Mouse (Mus musculus) midbrain, postnatal 0 days (tissue): ENCODE data around the gene Rbm19. TPM values are rescaled to one million over a fixed set of nuclear protein-coding genes. Genes with fewer than 3 reads are reported as not detected.

ENCODE experiments used
- ATAC-seq: fragments of 200-750 bp; cut with Nextera tagmentation; 2 replicates; pipeline ENCODE4 v1.8.0; 2017; ENCODE audit warnings: moderate number of reproducible peaks, mild to moderate bottlenecking, moderate TSS enrichment, moderate library complexity; ENCODE audit not compliant: low FRiP score
- DNase-seq: peaks from one replicate; pipeline ENCODE4 v3.0.0-alpha.2; 2015; ENCODE audit warnings: low spot score
- H3K27ac ChIP-seq: fragments of 300-500 bp; sonication (generic); 2 replicates; pipeline ENCODE4 v1.5.1; 2014; ENCODE audit warnings: low read depth, mild to moderate bottlenecking, low read length, mixed read lengths
- H3K27me3 ChIP-seq: fragments of 300-500 bp; sonication (generic); 2 replicates; pipeline ENCODE4 v1.6.1; 2014; ENCODE audit warnings: low read length, control low read depth, mixed read lengths; ENCODE audit not compliant: insufficient read depth
- H3K36me3 ChIP-seq: fragments of 300-500 bp; sonication (generic); 2 replicates; pipeline ENCODE4 v1.6.1; 2014; ENCODE audit warnings: low read length, control low read depth, mixed read lengths; ENCODE audit not compliant: insufficient read depth
- H3K4me1 ChIP-seq: fragments of 300-500 bp; sonication (generic); 2 replicates; pipeline ENCODE4 v1.6.1; 2014; ENCODE audit warnings: mild to moderate bottlenecking, control low read depth, antibody characterized with exemption, low read length, mixed read lengths; ENCODE audit not compliant: insufficient read depth
- H3K4me2 ChIP-seq: fragments of 300-500 bp; sonication (generic); 2 replicates; pipeline ENCODE4 v1.6.1; 2014; ENCODE audit warnings: low read depth, mild to moderate bottlenecking, low read length, mixed read lengths; ENCODE audit not compliant: poor library complexity, severe bottlenecking
- H3K4me3 ChIP-seq: fragments of 300-500 bp; sonication (generic); 2 replicates; pipeline ENCODE4 v1.5.1; 2014; ENCODE audit warnings: low read depth, mild to moderate bottlenecking, low read length, moderate library complexity
- H3K9ac ChIP-seq: fragments of 300-500 bp; sonication (generic); replicated peaks from 2 replicates; pipeline ENCODE4 v1.6.1; 2014; ENCODE audit warnings: mild to moderate bottlenecking, low read length, moderate library complexity, mixed read lengths; ENCODE audit not compliant: poor library complexity, severe bottlenecking
- H3K9me3 ChIP-seq: fragments of 300-500 bp; sonication (generic); 2 replicates; pipeline ENCODE4 v1.6.1; 2016; ENCODE audit warnings: low read length, control low read depth
- CTCF ChIP-seq: IDR thresholded peaks from 2 replicates; pipeline ENCODE4 v1.5.1; 2016; ENCODE audit warnings: antibody characterized with exemption, mild to moderate bottlenecking
- WGBS: fragments of 180-500 bp; shearing (Covaris S2); extraction: QIAGEN DNeasy Blood & Tissue Kit; methylation state at CpG from one replicate; pipeline ENCODE4 v1.1.7; 2014; 5-methylcytosine and 5-hydroxymethylcytosine counted together
- polyA plus RNA-seq: library from polyadenylated mRNA; unstranded; fragments of >200 nt; fragmentation: Nextera tagmentation; extraction: Ambion mirVana; gene quantifications from 2 replicates; pipeline ENCODE4 v1.2.1, GENCODE M21; 2015
- total RNA-seq: library from RNA; depleted of rRNA; stranded (reverse); fragments of >200 nt; gene quantifications from 2 replicates; pipeline ENCODE4 v1.2.3, GENCODE M21; 2014

The Rbm19 gene
- total and polyA plus RNA-seq, 2 experiments from 2014 or later, result 17.5 to 34.7 TPM

DNA sequence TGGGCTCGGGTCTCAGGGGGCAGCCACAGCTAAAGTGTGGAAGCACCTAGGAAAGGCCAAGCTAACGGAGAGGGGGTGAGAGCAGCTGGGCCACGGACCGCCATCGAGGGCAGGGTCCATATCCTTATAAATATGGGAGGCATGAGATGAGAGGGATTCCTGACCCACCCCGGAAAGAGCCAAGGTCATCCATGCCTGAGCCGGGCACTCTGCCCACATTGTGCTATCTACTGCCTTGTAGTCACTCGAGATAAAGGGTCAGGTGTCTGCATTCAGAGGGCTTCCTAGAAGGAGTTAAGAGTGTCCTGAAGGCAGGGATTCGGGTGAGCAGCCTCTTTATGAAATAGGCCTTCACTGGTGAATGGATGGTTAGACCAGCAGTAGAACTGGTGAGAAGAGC is 80.6 kb downstream of the Rbm19 start:
- no peak for TF ChIP-seq CTCF
- Histone ChIP-seq H3K4me3 (no peak overlapping the region), H3K9ac (no peak overlapping the region), H3K27me3 (no peaks in the 10 kb centered on the region), H3K36me3 (peaks cover 6% of the 10 kb centered on the region), H3K27ac (no peak overlapping the region), H3K4me2 (no peak overlapping the region), H3K4me1 (peaks cover 20% of the 10 kb centered on the region), H3K9me3 (no peaks in the 10 kb centered on the region)
- no peak for ATAC-seq
- no peak for DNase-seq
- 84% methylated on average over 9 of the region's 9 CpGs for WGBS

DNA sequence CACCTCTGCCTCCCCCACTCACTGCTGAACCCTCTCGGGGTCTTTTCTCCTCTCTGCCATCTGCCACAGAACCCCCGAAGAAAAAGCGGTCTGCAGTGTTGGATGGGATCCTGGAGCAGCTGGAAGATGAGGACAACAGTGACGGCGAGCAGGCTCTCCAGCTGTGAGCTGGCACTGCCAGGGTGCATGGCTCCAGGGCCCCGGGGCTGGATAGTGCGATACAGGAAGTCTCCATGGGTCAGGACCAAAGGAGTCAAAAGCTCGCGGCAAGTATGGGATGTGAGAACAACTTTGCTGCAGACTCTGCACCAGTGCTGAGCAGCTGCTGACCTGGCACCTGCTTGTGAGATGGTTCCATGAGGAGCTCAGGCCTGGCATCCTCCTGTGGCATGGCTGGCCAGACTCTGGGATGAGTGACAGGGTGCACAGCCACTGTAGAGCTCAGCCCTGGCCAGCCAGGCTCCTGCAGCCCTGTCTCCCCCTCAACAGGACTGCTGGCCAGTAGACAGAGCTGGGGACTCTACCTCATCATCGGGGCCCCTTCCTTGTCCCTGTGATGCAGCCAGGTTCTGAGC is 81.6 kb downstream of the Rbm19 start:
- H3K27me3 ChIP-seq, result no peaks in the 10 kb centered on the region
- peaks cover 20% of the 10 kb centered on the region for H3K4me1 ChIP-seq
- 79% methylated on average over 10 of the region's 10 CpGs for WGBS
- DNase-seq, result peak; percentile 55
- no peak overlapping the region for H3K9ac ChIP-seq
- no peak overlapping the region for H3K4me3 ChIP-seq
- H3K27ac ChIP-seq, result no peak overlapping the region
- no peaks in the 10 kb centered on the region for H3K9me3 ChIP-seq
- H3K36me3 ChIP-seq, result peaks cover 6% of the 10 kb centered on the region
- no peak for TF ChIP-seq CTCF
- no peak overlapping the region for H3K4me2 ChIP-seq
- ATAC-seq, result no peak

GRCm38 (mm10) chr5:120199865-120200264 is 83.6 kb downstream of the Rbm19 start:
- no peaks in the 10 kb centered on the region for H3K9me3 ChIP-seq
- H3K36me3 ChIP-seq, result peaks cover 6% of the 10 kb centered on the region
- no peak overlapping the region for H3K4me3 ChIP-seq
- 94% methylated on average over 7 of the region's 7 CpGs for WGBS
- no peak for DNase-seq
- no peak for TF ChIP-seq CTCF
- H3K27ac ChIP-seq, result peak overlapping the region; percentile 51; the same call in 1 of the 2 replicates
- peaks cover 9% of the 10 kb centered on the region; the same call in 1 of the 2 replicates for H3K4me1 ChIP-seq
- H3K27me3 ChIP-seq, result no peaks in the 10 kb centered on the region
- no peak for ATAC-seq
- no peak overlapping the region for H3K4me2 ChIP-seq
- no peak overlapping the region for H3K9ac ChIP-seq

DNA sequence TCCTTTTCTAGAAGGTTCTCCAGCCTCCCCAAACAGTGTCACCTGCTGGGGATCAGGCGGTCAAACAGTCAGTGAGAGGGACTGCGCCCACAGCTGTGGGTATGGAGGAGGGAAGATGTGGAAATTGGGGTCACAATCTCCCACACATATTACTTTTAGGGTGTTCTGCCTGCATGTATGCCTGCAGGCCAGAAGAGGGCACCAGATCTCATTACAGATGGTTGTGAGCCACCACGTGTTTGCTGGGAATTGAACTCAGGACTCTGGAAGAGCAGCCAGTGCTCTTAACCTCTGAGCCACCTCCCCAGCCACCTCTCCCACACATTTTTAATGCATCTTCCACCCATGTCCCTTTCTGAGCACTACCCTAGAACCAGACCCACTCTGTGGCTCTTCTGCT is 88.1 kb downstream of the Rbm19 start:
- Histone ChIP-seq H3K27ac (no peak overlapping the region), H3K9ac (no peak overlapping the region), H3K36me3 (no peaks in the 10 kb centered on the region), H3K4me2 (no peak overlapping the region), H3K9me3 (no peaks in the 10 kb centered on the region), H3K4me3 (no peak overlapping the region), H3K4me1 (peaks cover 8% of the 10 kb centered on the region; the same call in 1 of the 2 replicates), H3K27me3 (no peaks in the 10 kb centered on the region)
- TF ChIP-seq CTCF, result peak; percentile 42
- DNase-seq, result no peak
- ATAC-seq, result no peak
- 84% methylated on average over 3 of the region's 3 CpGs for WGBS

GRCm38 (mm10) chr5:120206313-120206943 is 90.2 kb downstream of the Rbm19 start:
- H3K4me1 ChIP-seq, result peaks cover 12% of the 10 kb centered on the region; the same call in 1 of the 2 replicates
- H3K9me3 ChIP-seq, result no peaks in the 10 kb centered on the region
- ATAC-seq, result peak; percentile 59
- H3K36me3 ChIP-seq, result no peaks in the 10 kb centered on the region
- H3K9ac ChIP-seq, result peak overlapping the region; percentile 20; the same call in 1 of the 2 replicates
- no peak overlapping the region for H3K4me2 ChIP-seq
- no peak for TF ChIP-seq CTCF
- 18% methylated on average over 12 of the region's 12 CpGs for whole genome bisulfite sequencing
- peak; percentile 70 for DNase-seq
- H3K27ac ChIP-seq, result no peak overlapping the region
- no peak overlapping the region for H3K4me3 ChIP-seq
- no peaks in the 10 kb centered on the region for H3K27me3 ChIP-seq

DNA sequence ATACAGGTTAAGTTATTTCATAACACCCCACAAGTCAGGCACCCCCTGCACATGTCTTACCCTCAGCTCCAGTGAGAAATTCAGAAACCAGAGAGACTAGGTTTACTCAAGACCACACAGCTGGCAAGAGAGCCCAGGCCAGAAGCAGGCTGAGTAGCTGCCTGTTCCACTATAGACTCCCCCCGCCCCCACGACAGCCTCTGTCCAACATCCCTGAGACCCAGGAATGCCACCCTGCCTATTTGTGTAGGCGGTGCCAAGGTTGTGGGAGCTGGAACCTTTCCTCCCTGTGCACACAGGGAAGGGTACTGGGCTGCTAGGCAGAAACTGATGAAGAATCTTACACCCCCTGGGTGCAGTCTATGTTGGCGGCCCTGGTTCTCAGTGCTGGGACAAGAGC is 91.2 kb downstream of the Rbm19 start:
- TF ChIP-seq CTCF, result no peak
- Histone ChIP-seq H3K27me3 (no peaks in the 10 kb centered on the region), H3K27ac (no peak overlapping the region), H3K4me2 (no peak overlapping the region), H3K36me3 (no peaks in the 10 kb centered on the region), H3K9me3 (no peaks in the 10 kb centered on the region), H3K4me1 (peaks cover 12% of the 10 kb centered on the region; the same call in 1 of the 2 replicates), H3K9ac (no peak overlapping the region), H3K4me3 (no peak overlapping the region)
- 84% methylated on average over 4 of the region's 4 CpGs for WGBS
- ATAC-seq, result no peak
- no peak for DNase-seq
